Mouse (Mus musculus) C2C12 (cell line): ENCODE measurements around the gene Uvrag.

ENCODE experiments used
- CEBPB ChIP-seq: IDR thresholded peaks from one replicate; pipeline ENCODE4 v1.6.1; 2011; ENCODE audit warnings: low read depth, mild to moderate bottlenecking, control low read depth, moderate library complexity
- CTCF ChIP-seq: IDR thresholded peaks from one replicate; pipeline ENCODE4 v1.5.1; 2011; ENCODE audit not compliant: control insufficient read depth, insufficient read depth, insufficient read length
- FOSL1 ChIP-seq: IDR thresholded peaks from one replicate; pipeline ENCODE4 v1.8.0; 2011; ENCODE audit warnings: mild to moderate bottlenecking, low read length; ENCODE audit not compliant: poor library complexity, insufficient read depth, severe bottlenecking
- MAX ChIP-seq: IDR thresholded peaks from one replicate; pipeline ENCODE4 v1.6.1; 2011; ENCODE audit warnings: mild to moderate bottlenecking, control low read depth
- MYOD1 ChIP-seq: IDR thresholded peaks from one replicate; pipeline ENCODE4 v1.6.1; 2011; ENCODE audit warnings: low read depth; ENCODE audit not compliant: control insufficient read depth, insufficient read length
- USF1 ChIP-seq: IDR thresholded peaks from one replicate; pipeline ENCODE4 v1.6.1; 2011; ENCODE audit warnings: low read depth, mild to moderate bottlenecking, control low read depth, moderate library complexity

- TF ChIP-seq CTCF (no peak), CEBPB (no peak), FOSL1 (no peak), MAX (no peak), MYOD1 (no peak), USF1 (no peak)
Observed at GRCm38 (mm10) chr7:99158011-99158410, 17.1 kb upstream of the Uvrag start.
